Mouse (Mus musculus): ENCODE data around the gene Tnrc6b. TPM values are rescaled to one million over a fixed set of nuclear protein-coding genes. Genes with fewer than 3 reads are reported as not detected.

Gene Tnrc6b
- polyA plus RNA-seq (2015; fragmentation: Nextera tagmentation; extraction: Ambion mirVana): 21.3 and 23.4 TPM in 2 replicates

GRCm38 (mm10) chr15:80710608-80711363, at the start of gene Tnrc6b:
Gene Tnrc6b, plus strand, starts transcription at chr15:80711313.

GRCm38 (mm10) chr15:80671295-80672252, 39.5 kb upstream of the Tnrc6b start, which contains the start of gene Fam83f:
Gene Fam83f, plus strand, starts transcription at chr15:80671847.

GRCm38 (mm10) chr15:80948145-80949135, 237.3 kb downstream of the Tnrc6b start, which contains the start of gene Adsl:
Gene Adsl, plus strand, starts transcription at chr15:80948490.

GRCm38 (mm10) chr15:80977620-80978334, 266.7 kb downstream of the Tnrc6b start, which contains the start of gene Sgsm3:
Gene Sgsm3, plus strand, starts transcription at chr15:80977765.

Small RNA genes within 50 kb of the gene (microRNA-seq; reads per million reads assigned to microRNA genes)
- gene Mir5113: 9.6 reads per million, percentile 20 among the genes with 10 or more reads in this experiment

Other genes starting within 250 kb of the Tnrc6b start
- gene Enthd1, start 146.2 kb upstream of the Tnrc6b start, polyA plus RNA-seq (2015; fragmentation: Nextera tagmentation; extraction: Ambion mirVana): not detected in 2 replicates
- gene Grap2, start 138.7 kb upstream of the Tnrc6b start, polyA plus RNA-seq (2015; fragmentation: Nextera tagmentation; extraction: Ambion mirVana): 0.41 and 1.1 TPM in 2 replicates
- 0.38 and 0.62 TPM in 2 replicates for gene Fam83f, start 39.5 kb upstream of the Tnrc6b start, polyA plus RNA-seq (2015; fragmentation: Nextera tagmentation; extraction: Ambion mirVana)
- 90.2 and 92.1 TPM in 2 replicates for gene Adsl, start 237.2 kb downstream of the Tnrc6b start, polyA plus RNA-seq (2015; fragmentation: Nextera tagmentation; extraction: Ambion mirVana)

Data from neural tube, postnatal 0 days (tissue).